Mouse (Mus musculus) MEL (cell line): ENCODE results near the gene Ccl4.

Source experiments
- CTCF ChIP-seq, 3 experiments: IDR thresholded peaks in 2 of 3; conservative IDR thresholded peaks in 1 of 3; 2 replicates each; pipeline ENCODE4 v1.5.1; 2011 to 2012; ENCODE audit warnings: low read length in 3 of 3, low read depth in 2 of 3, mild to moderate bottlenecking in 2 of 3, improper control_type of control experiment in 1 of 3, inconsistent platforms in 1 of 3, mixed read lengths in 1 of 3, moderate library complexity in 1 of 3; ENCODE audit not compliant: control insufficient read depth in 1 of 3, insufficient read depth in 1 of 3, poor library complexity in 1 of 3, severe bottlenecking in 1 of 3
- E2F4 ChIP-seq: IDR thresholded peaks from 2 replicates; pipeline ENCODE4 v1.6.1; 2011; ENCODE audit warnings: low read depth, low read length, improper control_type of control experiment, borderline replicate concordance
- ELF1 ChIP-seq: IDR thresholded peaks from 2 replicates; pipeline ENCODE4 v1.6.1; 2014; ENCODE audit warnings: low read depth, mild to moderate bottlenecking, inconsistent platforms, low read length, improper control_type of control experiment, moderate library complexity
- MAFK ChIP-seq: IDR thresholded peaks from 2 replicates; pipeline ENCODE4 v1.6.1; 2011; ENCODE audit warnings: low read depth, mild to moderate bottlenecking, low read length, improper control_type of control experiment, borderline replicate concordance
- MXI1 ChIP-seq: IDR thresholded peaks from 2 replicates; pipeline ENCODE4 v1.6.1; 2011; ENCODE audit warnings: mild to moderate bottlenecking, low read depth, low read length, improper control_type of control experiment
- POLR2A ChIP-seq, 2 experiments: IDR thresholded peaks; 2 replicates each; pipeline ENCODE4 v1.6.1; 2011 to 2012; ENCODE audit warnings: low read length in 2 of 2, mild to moderate bottlenecking in 2 of 2, control low read depth in 1 of 2, improper control_type of control experiment in 1 of 2, low read depth in 1 of 2, moderate library complexity in 1 of 2; ENCODE audit not compliant: control insufficient read depth in 1 of 2, insufficient read depth in 1 of 2, poor library complexity in 1 of 2
- RCOR1 ChIP-seq: IDR thresholded peaks from 2 replicates; pipeline ENCODE4 v1.6.1; 2012; ENCODE audit warnings: low read depth, mild to moderate bottlenecking, inconsistent platforms, low read length, improper control_type of control experiment
- SMC3 ChIP-seq: IDR thresholded peaks from 2 replicates; pipeline ENCODE4 v1.6.1; 2011; ENCODE audit warnings: low read depth, low read length, improper control_type of control experiment
- USF1 ChIP-seq: IDR thresholded peaks from 2 replicates; pipeline ENCODE4 v1.6.1; 2014; ENCODE audit warnings: low read depth, mild to moderate bottlenecking, inconsistent platforms, low read length, improper control_type of control experiment, moderate library complexity
- USF2 ChIP-seq, 2 experiments: IDR thresholded peaks; 2 replicates each; pipeline ENCODE4 v1.6.1; 2011 to 2012; ENCODE audit warnings: improper control_type of control experiment in 2 of 2, low read length in 2 of 2, borderline replicate concordance in 1 of 2, inconsistent platforms in 1 of 2, low read depth in 1 of 2, mild to moderate bottlenecking in 1 of 2; ENCODE audit not compliant: insufficient read depth in 1 of 2

DNA sequence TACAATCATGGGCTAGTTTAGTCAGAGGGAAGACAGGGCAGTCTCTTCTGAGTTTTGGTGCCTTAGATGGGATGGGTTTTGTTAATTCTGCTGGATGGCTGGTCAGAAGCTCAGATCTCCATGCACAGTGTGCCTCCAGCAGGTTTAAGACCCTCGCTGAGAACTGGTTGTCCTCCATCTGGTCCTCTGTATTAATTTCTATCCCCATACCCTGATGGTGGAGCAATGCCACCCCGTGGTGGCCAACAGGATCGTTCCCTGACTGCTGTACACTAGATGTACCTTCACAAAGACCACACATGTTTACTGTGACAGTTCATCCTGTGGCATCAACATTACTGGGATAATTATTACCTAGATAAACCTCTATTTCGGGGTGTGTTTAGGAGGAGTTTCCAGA lies 29.6 kb upstream of the Ccl4 start:
- TF ChIP-seq ELF1, result no peak
- no peak for TF ChIP-seq RCOR1
- no peak for TF ChIP-seq USF1
- peak; percentile 52 to 89 (median 76) for TF ChIP-seq CTCF (IDR thresholded peaks at IDR 0.05 in 2 of 3, conservative IDR thresholded peaks at IDR 0.05 in 1 of 3; ENCODE audit: control insufficient read depth in 1 of 3, insufficient read depth in 1 of 3, low read depth in 2 of 3, low read length in 3 of 3, poor library complexity in 1 of 3, severe bottlenecking in 1 of 3)
- TF ChIP-seq USF2 (IDR thresholded peaks at IDR 0.05; ENCODE audit: borderline replicate concordance in 1 of 2, insufficient read depth in 1 of 2, low read depth in 1 of 2, low read length in 2 of 2), result no peak
- peak; percentile 97 for TF ChIP-seq SMC3
- no peak for TF ChIP-seq POLR2A (IDR thresholded peaks at IDR 0.05; ENCODE audit: control insufficient read depth in 1 of 2, insufficient read depth in 1 of 2, low read depth in 1 of 2, low read length in 2 of 2, poor library complexity in 1 of 2)
- no peak for TF ChIP-seq MAFK
- TF ChIP-seq E2F4, result no peak
- no peak for TF ChIP-seq MXI1
